Mouse (Mus musculus) gonadal fat pad, adult 2 months (tissue): ENCODE measurements around the gene Crb3. TPM values are rescaled to one million over a fixed set of nuclear protein-coding genes. Genes with fewer than 3 reads are reported as not detected.
"Not testable (repeated sequence)": the region's sequence is repeated elsewhere in the genome, so short reads cannot be mapped to it uniquely, and the experiment has no call there.

ENCODE experiments used
- DNase-seq: peaks from one replicate; pipeline ENCODE4 v3.0.0-alpha.2; 2012; ENCODE audit warnings: low read depth
- polyA plus RNA-seq: library from polyadenylated mRNA; depleted of rRNA; stranded (reverse); fragments of >200 nt; gene quantifications from 2 replicates; pipeline ENCODE4 v1.2.3, GENCODE M21; 2012; rRNA removed

Gene Crb3
- polyA plus RNA-seq = 38.7 and 47.6 TPM in 2 replicates

- no peak for DNase-seq
These were observed at the start of gene Crb3 for GRCm38 (mm10) chr17:57058891-57059485. TSS of gene Crb3 (plus strand) at chr17:57059105.

- no peak for DNase-seq
These were observed 48.0 kb upstream of the Crb3 start for GRCm38 (mm10) chr17:57010911-57011235.

- DNase-seq = peak; percentile 78
These were observed 47.4 kb upstream of the Crb3 start, which contains the start of the genes Gtf2f1 and Gm17949 for GRCm38 (mm10) chr17:57011236-57012141. TSS of gene Gtf2f1 (minus strand) at chr17:57011288. TSS of gene Gm17949 (plus strand) at chr17:57011469.

GRCm38 (mm10) chr17:57012245-57012795 is 46.6 kb upstream of the Crb3 start:
- no peak for DNase-seq

GRCm38 (mm10) chr17:57019693-57020092 is 39.2 kb upstream of the Crb3 start:
- no peak for DNase-seq

- DNase-seq = no peak
These were observed 37.9 kb upstream of the Crb3 start for GRCm38 (mm10) chr17:57020960-57021359.

- no peak for DNase-seq
These were observed 31.4 kb upstream of the Crb3 start for GRCm38 (mm10) chr17:57027471-57027870.

- no peak for DNase-seq
These were observed 29.2 kb upstream of the Crb3 start for GRCm38 (mm10) chr17:57029691-57030090.

- DNase-seq = no peak
These were observed 27.8 kb upstream of the Crb3 start, which contains the start of gene Khsrp for GRCm38 (mm10) chr17:57030931-57031660. TSS of gene Khsrp (minus strand) at chr17:57031522.

GRCm38 (mm10) chr17:57031661-57032420 is 27.1 kb upstream of the Crb3 start:
- peak; percentile 100 for DNase-seq

GRCm38 (mm10) chr17:57032854-57033253 is 26.1 kb upstream of the Crb3 start:
- no peak for DNase-seq

GRCm38 (mm10) chr17:57038978-57039377 is 19.9 kb upstream of the Crb3 start:
- no peak for DNase-seq

- no peak for DNase-seq
These were observed 17.4 kb upstream of the Crb3 start, which contains the start of gene Slc25a41 for GRCm38 (mm10) chr17:57041554-57041953. TSS of gene Slc25a41 (minus strand) at chr17:57041654.

GRCm38 (mm10) chr17:57047406-57047805 is 11.5 kb upstream of the Crb3 start:
- no peak for DNase-seq

GRCm38 (mm10) chr17:57048816-57049215 is 10.1 kb upstream of the Crb3 start:
- DNase-seq = no peak

GRCm38 (mm10) chr17:57051679-57052078 is 7.2 kb upstream of the Crb3 start:
- not testable (repeated sequence) for DNase-seq

GRCm38 (mm10) chr17:57056246-57056645 is 2.7 kb upstream of the Crb3 start:
- DNase-seq = no peak

GRCm38 (mm10) chr17:57059486-57059977 is 627 bp downstream of the Crb3 start, which contains the start of gene Slc25a23:
TSS of gene Slc25a23 (minus strand) at chr17:57059863.
- DNase-seq = no peak

- peak; percentile 65 for DNase-seq
These were observed 1.4 kb downstream of the Crb3 start for GRCm38 (mm10) chr17:57060231-57060801.

GRCm38 (mm10) chr17:57061069-57061468 is 2.2 kb downstream of the Crb3 start:
- no peak for DNase-seq
